Mouse (Mus musculus) ES-Bruce4 (cell line): Measurements from ENCODE around the gene Nfib.

Experiments
- CTCF ChIP-seq: IDR thresholded peaks from one replicate; pipeline ENCODE4 v1.8.1; 2011; ENCODE audit warnings: low read depth, low read length
- EP300 ChIP-seq: IDR thresholded peaks from 2 replicates; pipeline ENCODE4 v1.6.1; 2011; ENCODE audit warnings: low read depth, low read length; ENCODE audit not compliant: insufficient read depth
- POLR2A ChIP-seq: IDR thresholded peaks from one replicate; pipeline ENCODE4 v1.8.1; 2011; ENCODE audit warnings: low read length; ENCODE audit not compliant: insufficient read depth

DNA sequence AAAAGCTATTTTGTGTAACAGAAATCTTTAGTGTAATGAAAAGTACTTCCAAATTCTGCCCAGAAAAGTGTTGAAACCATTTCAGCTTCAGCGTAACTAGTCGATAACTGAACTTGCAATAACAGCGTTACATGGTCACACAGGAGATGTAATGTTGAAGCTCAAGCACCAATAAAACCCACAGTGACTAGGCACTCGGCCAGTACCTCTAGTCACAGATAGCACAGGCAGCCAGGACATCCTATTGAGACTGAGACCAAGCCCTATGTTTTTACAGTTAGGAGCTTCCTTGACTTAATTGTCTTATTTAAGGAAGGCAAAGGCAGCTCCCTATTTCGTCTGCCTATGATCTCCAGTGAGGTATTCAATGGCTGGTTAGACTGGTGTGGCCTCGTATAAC lies 389.4 kb downstream of the Nfib start:
- no peak for TF ChIP-seq EP300
- no peak for TF ChIP-seq POLR2A
- no peak for TF ChIP-seq CTCF
